Mouse (Mus musculus) midbrain, embryonic 12.5 days (tissue): ENCODE data around the gene Smim27. TPM values are rescaled to one million over a fixed set of nuclear protein-coding genes. Genes with fewer than 3 reads are reported as not detected.

Experiments
- ATAC-seq: fragments of 200-750 bp; cut with Nextera tagmentation; 2 replicates; pipeline ENCODE4 v1.8.0; 2017; ENCODE audit warnings: low read depth, moderate TSS enrichment, moderate library complexity; ENCODE audit not compliant: low FRiP score
- H3K27ac ChIP-seq: fragments of 300-500 bp; sonication (generic); replicated peaks from 2 replicates; pipeline ENCODE4 v1.5.1; 2016; ENCODE audit warnings: mild to moderate bottlenecking
- H3K27me3 ChIP-seq: fragments of 300-500 bp; sonication (generic); 2 replicates; pipeline ENCODE4 v1.6.1; 2016; ENCODE audit warnings: mild to moderate bottlenecking
- H3K36me3 ChIP-seq: fragments of 300-500 bp; sonication (generic); 2 replicates; pipeline ENCODE4 v1.6.1; 2016
- H3K4me1 ChIP-seq: fragments of 300-500 bp; sonication (generic); 2 replicates; pipeline ENCODE4 v1.6.1; 2016
- H3K4me2 ChIP-seq: fragments of 300-500 bp; sonication (generic); replicated peaks from 2 replicates; pipeline ENCODE4 v1.6.1; 2016; ENCODE audit warnings: mild to moderate bottlenecking, moderate library complexity
- H3K4me3 ChIP-seq: fragments of 300-500 bp; sonication (generic); 2 replicates; pipeline ENCODE4 v1.5.1; 2016; ENCODE audit warnings: mild to moderate bottlenecking
- H3K9ac ChIP-seq: fragments of 300-500 bp; sonication (generic); replicated peaks from 2 replicates; pipeline ENCODE4 v1.6.1; 2016; ENCODE audit warnings: mild to moderate bottlenecking, moderate library complexity
- H3K9me3 ChIP-seq: fragments of 300-500 bp; sonication (generic); 2 replicates; pipeline ENCODE4 v1.6.1; 2016; ENCODE audit warnings: mild to moderate bottlenecking
- WGBS: fragments of 180-500 bp; shearing (Covaris S2); methylation state at CpG from one replicate; pipeline ENCODE4 v1.1.7; 2016; 5-methylcytosine and 5-hydroxymethylcytosine counted together
- polyA plus RNA-seq: library from polyadenylated mRNA; unstranded; fragments of >200 nt; fragmentation: Nextera tagmentation; extraction: Ambion mirVana; gene quantifications from 2 replicates; pipeline ENCODE4 v1.2.1, GENCODE M21; 2016

Smim27 gene
- 30.8 and 34.2 TPM in 2 replicates for polyA plus RNA-seq

DNA sequence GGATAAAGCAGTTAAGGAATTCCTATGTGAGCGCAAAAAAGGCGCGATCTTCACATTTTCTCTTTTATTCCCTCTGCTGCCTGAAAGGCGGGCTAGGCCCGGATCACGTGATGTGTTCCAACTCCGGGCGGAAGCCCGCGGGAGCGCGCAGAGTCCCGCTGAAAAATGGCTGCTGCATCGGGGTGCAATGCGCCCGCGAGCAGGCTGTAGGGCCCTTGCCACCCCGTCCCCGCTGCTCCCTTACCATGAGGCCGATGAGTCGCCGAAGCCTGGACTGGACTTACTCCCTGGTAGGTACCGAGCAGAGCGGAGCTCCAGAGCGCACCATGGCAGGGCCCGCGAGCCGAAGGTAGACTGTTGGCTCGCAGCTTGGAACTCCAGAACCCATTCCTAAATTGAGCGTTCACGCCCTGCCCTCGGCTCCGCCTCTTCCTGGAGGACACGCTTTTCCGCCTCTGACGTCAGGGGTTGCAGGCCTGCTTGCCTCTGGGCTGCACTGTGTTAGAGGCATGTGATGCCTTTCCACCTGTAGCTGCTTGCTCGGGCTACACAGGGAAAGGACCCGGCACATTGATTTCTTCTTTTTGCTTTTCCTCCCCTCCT is at the start of gene Smim27, which contains the start of gene Topors:
Smim27 (plus strand) TSS at position 150 of the 603 bp plus-strand sequence.
Topors (minus strand) TSS at position 421 of the 603 bp plus-strand sequence.
- H3K4me3 ChIP-seq = peak within 1 kb of the TSS; percentile 78
- H3K4me1 ChIP-seq = peaks cover 19% of the 10 kb centered on the region
- H3K36me3 ChIP-seq = peaks cover 31% of the 10 kb centered on the region; the same call in 1 of the 2 replicates
- peak within 1 kb of the TSS; percentile 77 for H3K9ac ChIP-seq
- H3K4me2 ChIP-seq = peak within 1 kb of the TSS; percentile 78
- no peaks in the 10 kb centered on the region for H3K27me3 ChIP-seq
- H3K9me3 ChIP-seq = no peaks in the 10 kb centered on the region
- peak; percentile 95 for ATAC-seq
- under 1% methylated on average over 38 of the region's 38 CpGs for WGBS
- peak within 1 kb of the TSS; percentile 94 for H3K27ac ChIP-seq

DNA sequence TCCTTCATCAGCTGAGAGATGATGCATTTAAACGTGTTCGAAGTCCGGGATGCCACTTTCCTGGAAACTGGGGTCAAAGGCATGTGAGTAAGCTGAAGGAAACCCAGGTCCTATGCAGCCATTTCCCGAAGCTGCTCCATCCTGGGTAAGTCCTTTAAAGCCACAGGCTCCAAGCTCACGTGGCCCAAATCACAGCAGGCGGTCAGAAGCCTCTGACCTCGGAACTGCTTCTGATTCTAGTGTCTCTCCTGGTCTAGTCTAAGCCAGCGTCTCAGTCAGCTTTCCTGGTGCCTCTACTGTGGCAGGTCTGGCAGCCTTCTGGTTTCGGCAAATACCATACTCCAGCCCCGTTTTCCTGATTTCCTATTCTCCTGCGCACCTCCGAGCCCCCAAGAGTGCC is 48.9 kb upstream of the Smim27 start:
- Histone ChIP-seq H3K27ac (no peak overlapping the region), H3K36me3 (no peaks in the 10 kb centered on the region), H3K4me2 (peak overlapping the region; percentile 30), H3K4me1 (peaks cover 9% of the 10 kb centered on the region; the same call in 1 of the 2 replicates), H3K4me3 (no peak overlapping the region), H3K9me3 (no peaks in the 10 kb centered on the region), H3K27me3 (no peaks in the 10 kb centered on the region; the same call in 1 of the 2 replicates), H3K9ac (no peak overlapping the region)
- ATAC-seq = no peak
- WGBS = 23% methylated on average over 12 of the region's 12 CpGs

DNA sequence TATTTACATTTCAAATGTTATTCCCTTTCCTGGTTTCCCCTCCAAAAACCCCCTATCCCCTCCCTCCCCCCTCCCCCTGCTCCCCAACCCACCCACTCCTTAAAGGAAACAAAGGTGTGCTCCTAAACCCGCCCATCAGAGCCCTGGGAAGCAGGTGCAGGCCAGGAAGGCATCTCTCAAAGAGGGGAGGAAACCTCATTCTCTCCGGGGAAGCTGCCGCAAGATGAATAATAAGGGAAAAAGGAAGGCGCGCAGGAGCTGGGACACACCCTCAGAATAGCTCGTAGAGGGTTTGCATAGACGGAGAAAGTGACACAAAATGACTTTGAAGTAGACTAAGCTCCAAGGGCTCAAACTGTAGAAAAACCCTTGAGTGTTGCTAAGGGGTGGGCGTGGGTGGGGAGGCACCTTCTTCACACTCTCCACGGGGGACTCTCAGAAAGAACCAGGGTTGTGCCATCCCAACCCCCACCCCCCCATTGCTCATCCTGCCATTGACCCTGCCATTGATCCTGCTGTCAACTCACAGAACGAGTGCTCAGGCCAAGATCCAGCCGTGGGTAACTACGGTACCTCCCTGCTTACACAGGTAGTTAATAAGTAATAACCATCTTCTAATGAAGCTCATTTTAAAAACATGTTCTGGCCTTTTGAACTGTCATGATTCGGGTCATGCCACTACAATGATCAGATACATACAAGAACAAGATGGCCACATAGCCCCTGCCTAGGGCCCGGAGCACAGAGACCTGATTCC is 48.2 kb upstream of the Smim27 start:
- no peak for ATAC-seq
- Histone ChIP-seq H3K27me3 (no peaks in the 10 kb centered on the region; the same call in 1 of the 2 replicates), H3K27ac (no peak overlapping the region), H3K36me3 (no peaks in the 10 kb centered on the region), H3K4me1 (peaks cover 9% of the 10 kb centered on the region; the same call in 1 of the 2 replicates), H3K9me3 (no peaks in the 10 kb centered on the region), H3K4me2 (peak overlapping the region; percentile 30), H3K9ac (no peak overlapping the region), H3K4me3 (no peak overlapping the region)
- WGBS = 42% methylated on average over 14 of the region's 14 CpGs

DNA sequence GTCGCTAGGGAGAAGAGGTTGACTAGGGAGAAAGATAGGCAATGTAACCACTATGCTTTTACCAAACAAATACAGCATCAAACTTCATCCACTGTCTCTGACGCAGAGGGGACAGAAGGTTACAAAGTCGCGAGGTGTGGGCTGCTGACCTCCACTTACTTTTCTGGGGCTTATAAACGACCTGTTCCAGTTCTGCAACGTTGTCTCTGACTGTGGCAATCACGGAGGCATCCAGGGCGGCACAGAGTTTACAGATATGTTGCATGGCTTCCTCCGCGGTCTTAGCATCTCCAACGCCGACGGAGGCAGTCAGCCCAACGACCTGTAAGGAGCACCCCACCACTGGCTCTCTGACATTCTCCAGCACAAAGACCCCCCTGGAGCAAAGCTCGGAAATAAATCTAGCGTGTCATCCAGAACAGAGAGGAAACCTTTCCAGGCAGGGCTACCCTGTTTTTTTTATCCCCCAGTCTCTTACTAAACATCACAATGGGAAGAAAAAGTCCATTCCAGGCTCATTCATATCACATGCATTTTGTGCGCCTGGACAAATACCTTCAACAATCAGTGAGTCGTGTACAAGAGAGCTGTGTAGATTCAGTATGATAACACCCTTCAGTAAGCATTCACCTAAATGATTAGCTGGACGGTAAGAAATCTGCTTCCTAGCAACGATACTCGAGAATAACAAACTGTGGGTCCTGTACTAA is 47.3 kb upstream of the Smim27 start:
- Histone ChIP-seq H3K9me3 (no peaks in the 10 kb centered on the region), H3K9ac (no peak overlapping the region), H3K36me3 (no peaks in the 10 kb centered on the region), H3K27ac (no peak overlapping the region), H3K4me3 (no peak overlapping the region), H3K4me1 (peaks cover 9% of the 10 kb centered on the region; the same call in 1 of the 2 replicates), H3K27me3 (no peaks in the 10 kb centered on the region; the same call in 1 of the 2 replicates), H3K4me2 (no peak overlapping the region)
- WGBS = 45% methylated on average over 21 of the region's 21 CpGs
- ATAC-seq = no peak

DNA sequence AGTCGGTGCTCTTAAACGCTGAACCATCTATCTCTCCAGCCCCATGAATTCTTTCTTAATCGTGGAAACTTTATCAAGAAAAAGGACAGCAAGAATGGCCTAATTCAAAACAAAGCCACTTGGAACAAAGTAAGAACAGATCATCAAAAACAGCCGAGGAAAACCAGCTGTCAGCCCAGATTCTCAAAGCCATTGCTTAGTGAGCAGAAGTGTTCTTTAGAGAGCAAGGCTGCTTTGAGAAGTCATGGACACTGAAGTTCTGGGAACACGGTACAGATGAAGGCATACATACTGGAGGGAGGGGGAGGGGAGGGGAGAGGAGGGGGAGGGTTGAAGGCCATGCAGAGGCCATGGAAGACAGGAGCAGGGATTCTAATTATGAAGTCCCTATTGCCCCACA is 43.3 kb upstream of the Smim27 start:
- Histone ChIP-seq H3K9ac (no peak overlapping the region), H3K4me1 (no peaks in the 10 kb centered on the region), H3K36me3 (no peaks in the 10 kb centered on the region), H3K4me3 (no peak overlapping the region), H3K4me2 (no peak overlapping the region), H3K27ac (no peak overlapping the region), H3K9me3 (no peaks in the 10 kb centered on the region), H3K27me3 (no peaks in the 10 kb centered on the region; the same call in 1 of the 2 replicates)
- no peak for ATAC-seq
- 86% methylated on average over 5 of the region's 5 CpGs for WGBS

DNA sequence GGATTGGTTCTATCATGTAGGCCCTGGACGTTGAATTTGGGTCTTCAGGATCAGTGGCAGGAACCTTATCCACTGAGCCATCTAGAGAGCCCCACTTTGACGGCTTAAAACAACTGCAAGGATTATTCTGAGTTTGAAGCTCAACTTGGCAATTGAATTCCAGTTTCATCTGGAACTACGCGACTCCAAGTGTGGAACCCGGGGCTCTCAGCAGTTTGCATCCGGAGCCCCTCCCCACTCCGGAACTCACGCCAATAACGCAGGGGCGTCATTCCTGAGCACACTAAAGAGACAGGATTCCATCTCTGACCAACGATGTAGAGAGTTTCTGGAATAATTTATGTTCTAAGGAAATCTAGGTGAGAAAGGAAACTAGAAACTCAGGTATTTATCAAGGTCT is 42.2 kb upstream of the Smim27 start:
- 88% methylated on average over 11 of the region's 11 CpGs for WGBS
- H3K4me3 ChIP-seq = no peak overlapping the region
- ATAC-seq = no peak
- no peaks in the 10 kb centered on the region for H3K4me1 ChIP-seq
- H3K4me2 ChIP-seq = no peak overlapping the region
- no peak overlapping the region for H3K27ac ChIP-seq
- H3K9ac ChIP-seq = no peak overlapping the region
- no peaks in the 10 kb centered on the region for H3K36me3 ChIP-seq
- no peaks in the 10 kb centered on the region; the same call in 1 of the 2 replicates for H3K27me3 ChIP-seq
- no peaks in the 10 kb centered on the region for H3K9me3 ChIP-seq

DNA sequence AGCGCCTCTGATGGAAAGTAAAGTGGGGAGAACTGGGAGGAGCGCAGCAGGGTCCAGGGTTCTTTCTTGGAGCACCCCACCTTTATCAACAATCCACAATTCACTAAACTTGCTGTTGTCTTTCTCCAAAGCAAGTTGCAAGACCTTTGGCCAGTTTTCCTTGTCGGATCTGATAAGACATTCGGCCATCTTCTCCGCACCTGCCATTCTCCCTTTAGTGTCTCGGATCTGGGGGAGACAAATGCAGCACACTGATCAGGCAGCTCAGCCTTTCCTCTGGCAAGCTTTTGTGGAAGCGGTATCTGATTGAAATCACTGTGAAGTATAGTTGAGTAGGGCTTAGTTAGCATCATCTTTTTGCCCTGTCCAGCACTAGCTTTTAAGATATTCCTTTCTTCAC is 41.5 kb upstream of the Smim27 start:
- H3K4me3 ChIP-seq = no peak overlapping the region
- 95% methylated on average over 7 of the region's 7 CpGs for WGBS
- no peak overlapping the region for H3K4me2 ChIP-seq
- no peak overlapping the region for H3K9ac ChIP-seq
- H3K27ac ChIP-seq = no peak overlapping the region
- no peaks in the 10 kb centered on the region for H3K9me3 ChIP-seq
- no peaks in the 10 kb centered on the region for H3K4me1 ChIP-seq
- no peaks in the 10 kb centered on the region for H3K36me3 ChIP-seq
- ATAC-seq = no peak
- H3K27me3 ChIP-seq = no peaks in the 10 kb centered on the region; the same call in 1 of the 2 replicates

DNA sequence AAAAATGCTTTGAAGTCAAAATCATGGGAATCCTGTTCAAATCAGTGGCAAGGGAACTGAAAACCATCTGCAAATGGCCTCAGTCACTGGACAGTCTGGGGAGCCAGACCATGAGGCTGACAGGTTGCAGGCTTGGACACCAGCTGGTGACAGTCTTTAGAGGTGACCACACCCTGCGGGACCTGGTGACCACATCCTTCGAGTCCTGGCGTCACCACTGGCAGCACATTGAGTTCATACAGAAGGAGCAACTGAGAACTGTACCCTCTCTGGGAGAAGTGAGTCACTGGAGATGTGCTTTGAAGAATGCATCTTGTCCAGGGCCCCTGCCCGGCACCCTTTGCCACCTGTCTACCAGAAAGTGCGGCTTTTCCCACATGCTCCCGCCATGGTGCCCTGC is 39.7 kb upstream of the Smim27 start:
- Histone ChIP-seq H3K27ac (no peak overlapping the region), H3K4me3 (no peak overlapping the region), H3K4me2 (no peak overlapping the region), H3K9me3 (no peaks in the 10 kb centered on the region), H3K36me3 (no peaks in the 10 kb centered on the region), H3K27me3 (no peaks in the 10 kb centered on the region), H3K9ac (no peak overlapping the region), H3K4me1 (no peaks in the 10 kb centered on the region)
- 88% methylated on average over 6 of the region's 6 CpGs for WGBS
- ATAC-seq = no peak

DNA sequence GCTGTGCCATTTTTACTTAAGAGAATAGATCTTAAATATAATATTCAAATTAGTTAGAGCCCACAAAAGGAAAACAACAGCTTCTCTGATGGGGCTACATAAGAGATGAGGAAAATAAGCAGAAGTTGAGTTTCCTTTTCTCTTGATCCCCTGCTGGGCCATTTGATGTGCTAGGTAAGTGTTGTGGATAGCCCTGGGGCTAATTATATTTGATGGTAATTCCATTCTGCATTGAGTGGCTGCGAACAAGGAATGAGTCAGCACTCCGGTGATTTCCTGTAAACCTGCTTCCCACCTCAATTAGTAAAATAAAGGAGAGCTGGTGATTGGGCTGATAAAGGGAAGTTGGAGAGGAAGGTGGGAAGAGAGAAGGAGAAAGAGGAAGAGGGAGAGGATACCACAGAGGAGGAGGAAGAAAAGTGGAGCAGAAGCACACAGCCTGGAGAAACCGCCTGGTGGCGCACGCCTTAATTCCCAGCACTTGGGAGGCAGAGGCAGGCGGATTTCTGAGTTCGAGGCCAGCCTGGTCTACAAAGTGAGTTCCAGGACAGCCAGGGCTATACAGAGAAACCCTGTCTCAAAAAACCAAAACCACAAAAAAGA is 36.2 kb upstream of the Smim27 start:
- no peak overlapping the region for H3K4me3 ChIP-seq
- ATAC-seq = no peak
- 92% methylated on average over 7 of the region's 7 CpGs for WGBS

DNA sequence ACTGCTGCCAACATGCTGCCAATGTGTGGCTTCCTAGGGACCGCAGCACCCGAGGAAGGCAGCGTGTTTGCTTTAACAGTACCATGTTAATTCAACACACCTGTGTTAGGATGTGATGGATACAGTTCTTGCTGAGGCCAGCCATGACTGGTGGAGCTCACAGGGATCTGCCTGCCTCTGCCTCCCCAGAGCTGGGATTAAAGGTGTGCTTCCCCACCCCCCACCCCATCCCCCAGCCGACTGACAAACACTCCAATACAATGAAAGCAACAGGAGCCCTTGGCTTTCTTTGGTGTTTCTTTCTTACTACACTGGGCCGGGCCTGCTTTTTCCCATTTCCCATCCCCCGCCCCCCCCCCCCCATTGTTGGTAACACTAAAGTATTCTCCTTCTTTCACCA is 35.1 kb upstream of the Smim27 start:
- no peak overlapping the region for H3K4me2 ChIP-seq
- no peaks in the 10 kb centered on the region for H3K27me3 ChIP-seq
- peaks cover 8% of the 10 kb centered on the region for H3K4me1 ChIP-seq
- H3K9me3 ChIP-seq = no peaks in the 10 kb centered on the region
- no peak overlapping the region for H3K27ac ChIP-seq
- WGBS = 79% methylated on average over 6 of the region's 6 CpGs
- H3K9ac ChIP-seq = no peak overlapping the region
- no peak for ATAC-seq
- no peaks in the 10 kb centered on the region for H3K36me3 ChIP-seq
- H3K4me3 ChIP-seq = no peak overlapping the region

More for the DNA sequence above, 36.2 kb upstream of the Smim27 start:
- no peak overlapping the region for H3K9ac ChIP-seq
- H3K4me2 ChIP-seq = no peak overlapping the region
- no peak overlapping the region for H3K27ac ChIP-seq
- H3K9me3 ChIP-seq = no peaks in the 10 kb centered on the region
- no peaks in the 10 kb centered on the region for H3K36me3 ChIP-seq
- no peaks in the 10 kb centered on the region for H3K4me1 ChIP-seq
- no peaks in the 10 kb centered on the region for H3K27me3 ChIP-seq

DNA sequence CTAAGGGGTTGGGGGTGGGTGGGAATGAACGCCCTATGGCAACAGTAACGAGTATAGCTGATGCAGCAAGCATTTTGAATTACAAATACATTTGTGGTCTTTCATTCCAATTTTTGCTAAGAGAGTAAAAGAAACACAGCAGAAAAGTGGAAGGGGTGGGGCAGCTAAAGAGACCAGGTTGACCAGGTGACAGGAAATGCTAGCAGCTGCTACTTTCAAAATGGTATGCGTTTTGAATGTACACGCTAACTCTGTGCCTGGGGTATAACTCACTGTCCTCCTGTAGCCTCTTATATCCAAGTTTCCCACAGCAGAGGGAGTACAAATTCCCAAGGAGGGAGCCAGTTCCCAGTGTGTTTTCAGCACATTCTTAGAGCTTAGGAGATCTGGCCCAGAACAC is 32.5 kb upstream of the Smim27 start:
- no peak for ATAC-seq
- Histone ChIP-seq H3K36me3 (no peaks in the 10 kb centered on the region), H3K4me2 (no peak overlapping the region), H3K27ac (no peak overlapping the region), H3K4me1 (peaks cover 13% of the 10 kb centered on the region), H3K4me3 (no peak overlapping the region), H3K9ac (no peak overlapping the region), H3K27me3 (no peaks in the 10 kb centered on the region), H3K9me3 (no peaks in the 10 kb centered on the region)
- WGBS = 85% methylated on average over 4 of the region's 4 CpGs
